Mouse (Mus musculus): Measurements from ENCODE around the gene Tecpr1.

DNA sequence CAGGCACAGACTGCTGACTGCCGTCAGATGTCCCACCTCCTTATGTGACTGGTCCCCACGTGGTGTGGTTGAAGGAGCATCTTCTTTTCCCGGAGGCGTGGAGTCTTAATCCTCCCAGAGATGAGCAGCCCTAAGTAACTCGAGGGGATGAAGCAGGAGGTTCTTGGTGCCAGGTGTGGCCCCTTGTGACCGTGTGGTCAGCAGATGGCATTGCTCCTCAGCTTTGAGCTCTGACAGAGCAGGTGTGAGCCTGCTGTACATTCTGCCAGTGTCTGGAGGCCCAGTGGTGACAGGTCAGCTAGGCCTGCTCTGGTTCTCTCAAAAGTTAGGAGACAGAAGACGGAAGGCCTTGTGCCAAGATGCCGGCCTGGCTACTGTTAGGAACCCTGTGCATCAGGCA, 37.0 kb upstream of the Tecpr1 start:
- TF ChIP-seq CTCF (IDR thresholded peaks at IDR 0.05; ENCODE audit: low read depth, low read length) (no peak), GATA1 (IDR thresholded peaks at IDR 0.05; ENCODE audit: borderline replicate concordance, low read length) (no peak), TAL1 (conservative IDR thresholded peaks at IDR 0.05; ENCODE audit: low read depth, low read length) (no peak), GATA2 (IDR thresholded peaks at IDR 0.05; ENCODE audit: borderline replicate concordance, low read depth, low read length) (no peak)
